ENCODE assay signal across 9 mouse cellular contexts in genomic region chr17:45734881-45735280, GRCm38 (mm10). TPM values are rescaled to one million over a fixed set of nuclear protein-coding genes. Genes with fewer than 3 reads are reported as not detected.
DNase-seq lines count a peak whose midpoint lies in the region; ATAC-seq and TF ChIP-seq lines count a peak whose summit lies in the region.
"Had no signal": no experiment of that assay in that cellular context is flagged by ENCODE, and none has a peak within 500 bp of the region (broad histone marks: within the 10 kb centered on the region; RNA-seq: fewer than 3 reads in every experiment).

No protein-coding gene starts in this region.

- 54% methylated on average over 4 of the region's 4 CpGs for WGBS in embryonic facial prominence, embryonic 10.5 days
- WGBS in heart, postnatal 0 days, result 70% methylated on average over 4 of the region's 4 CpGs
- WGBS in midbrain, embryonic 14.5 days, result 62% methylated on average over 4 of the region's 4 CpGs

- no peak overlapping the region for H3K4me3 ChIP-seq in layer of hippocampus, adult 2 months
- peak overlapping the region; percentile 58 for H3K4me3 ChIP-seq in embryonic facial prominence, embryonic 10.5 days
- no peak overlapping the region for H3K4me3 ChIP-seq in heart, postnatal 0 days (ENCODE audit: low read depth, low read length)
- no peak overlapping the region for H3K4me3 ChIP-seq in midbrain, embryonic 14.5 days (replicated peaks; ENCODE audit: low read depth, low read length)

- H3K9me3 ChIP-seq in embryonic facial prominence, embryonic 10.5 days, result no peaks in the 10 kb centered on the region
- no peaks in the 10 kb centered on the region for H3K9me3 ChIP-seq in heart, postnatal 0 days (replicated peaks; ENCODE audit: control insufficient read depth, low read length)
- no peaks in the 10 kb centered on the region for H3K9me3 ChIP-seq in midbrain, embryonic 14.5 days (ENCODE audit: control insufficient read depth, low read length)

- H3K27me3 ChIP-seq in embryonic facial prominence, embryonic 10.5 days (replicated peaks; ENCODE audit: low read depth, poor library complexity, severe bottlenecking), result peaks cover 32% of the 10 kb centered on the region
- peaks cover 6% of the 10 kb centered on the region; the same call in 1 of the 2 replicates for H3K27me3 ChIP-seq in heart, postnatal 0 days (ENCODE audit: control insufficient read depth, insufficient read depth, low read length)
- peaks cover 11% of the 10 kb centered on the region; the same call in 1 of the 2 replicates for H3K27me3 ChIP-seq in midbrain, embryonic 14.5 days (ENCODE audit: control insufficient read depth, insufficient read depth, low read length)

- TF ChIP-seq EP300 in heart, postnatal 0 days (IDR thresholded peaks at IDR 0.05; ENCODE audit: low read depth), result no peak

- H3K4me1 ChIP-seq in embryonic facial prominence, embryonic 10.5 days, result peaks cover 71% of the 10 kb centered on the region
- H3K4me1 ChIP-seq in heart, postnatal 0 days (ENCODE audit: control insufficient read depth, insufficient read depth), result peaks cover 42% of the 10 kb centered on the region
- peaks cover 32% of the 10 kb centered on the region for H3K4me1 ChIP-seq in midbrain, embryonic 14.5 days (ENCODE audit: control insufficient read depth, insufficient read depth, low read length)

- no peak for TF ChIP-seq CTCF in layer of hippocampus, adult 2 months (conservative IDR thresholded peaks at IDR 0.05)
- no peak for TF ChIP-seq CTCF in heart, postnatal 0 days (IDR thresholded peaks at IDR 0.05; ENCODE audit: low read depth)

- DNase-seq in layer of hippocampus, adult 2 months (ENCODE audit: low spot score in 2 of 2), result no peak
- no peak for DNase-seq in layer of hippocampus, adult 8-10 months (ENCODE audit: low spot score in 2 of 2)
- no peak for DNase-seq in embryonic facial prominence, embryonic 10.5 days (ENCODE audit: low spot score)
- no peak for DNase-seq in heart, postnatal 0 days (ENCODE audit: low spot score)
- peak; percentile 16 for DNase-seq in midbrain, embryonic 14.5 days
- DNase-seq in spleen, adult 18-20 months, result no peak
- DNase-seq in embryo, embryonic 11 days, result no peak

- H3K36me3 ChIP-seq in embryonic facial prominence, embryonic 10.5 days (replicated peaks), result no peaks in the 10 kb centered on the region
- H3K36me3 ChIP-seq in heart, postnatal 0 days (replicated peaks; ENCODE audit: control insufficient read depth, insufficient read depth, low read length), result no peaks in the 10 kb centered on the region
- no peaks in the 10 kb centered on the region for H3K36me3 ChIP-seq in midbrain, embryonic 14.5 days (ENCODE audit: control insufficient read depth, insufficient read depth, low read length)

- H3K9ac ChIP-seq in heart, postnatal 0 days (replicated peaks; ENCODE audit: low read depth, low read length), result no peak overlapping the region
- H3K9ac ChIP-seq in midbrain, embryonic 14.5 days (replicated peaks; ENCODE audit: low read length), result no peak overlapping the region

- ATAC-seq in heart, postnatal 0 days (ENCODE audit: insufficient read depth, low read depth), result no peak
- ATAC-seq in midbrain, embryonic 14.5 days (ENCODE audit: low FRiP score, low TSS enrichment), result no peak
- no peak for ATAC-seq in activated CD4-positive, CD25-positive, alpha-beta regulatory T cell, adult 4 months

- no peak overlapping the region for H3K4me2 ChIP-seq in heart, postnatal 0 days (ENCODE audit: low read depth, low read length)
- no peak overlapping the region for H3K4me2 ChIP-seq in midbrain, embryonic 14.5 days (ENCODE audit: low read length)

- peak overlapping the region; percentile 82 for H3K27ac ChIP-seq in layer of hippocampus, adult 2 months
- peak overlapping the region; percentile 94 for H3K27ac ChIP-seq in embryonic facial prominence, embryonic 10.5 days (replicated peaks)
- H3K27ac ChIP-seq in heart, postnatal 0 days (ENCODE audit: low read depth), result peak overlapping the region; percentile 36; the same call in 1 of the 2 replicates
- 0 out of 2 replicates have a peak overlapping the region, but pooled peaks have one; percentile 0 for H3K27ac ChIP-seq in midbrain, embryonic 14.5 days (replicated peaks; ENCODE audit: low read depth, low read length)

RNA-seq across cellular contexts. Expression of gene 1600014C23Rik, which starts 1.2 kb away (rescaled TPM):
- not detected for total RNA-seq in layer of hippocampus, adult 2 months (2021)
- not detected for total RNA-seq in layer of hippocampus, adult 8-10 months (2022)
- polyA plus RNA-seq in embryonic facial prominence, embryonic 10.5 days (2016; fragmentation: Nextera tagmentation; extraction: Ambion mirVana), result not detected in 2 replicates
- total RNA-seq in heart, postnatal 0 days (2014; rRNA removed; ENCODE audit: low replicate concordance), result not detected in 2 replicates
- 0.25 TPM in 1 of 2 replicates, not detected in the other for polyA plus RNA-seq in heart, postnatal 0 days (2015; fragmentation: Nextera tagmentation; extraction: Ambion mirVana)
- polyA plus RNA-seq in midbrain, embryonic 14.5 days (2014; fragmentation: Nextera tagmentation; extraction: Ambion mirVana), result 0.47 TPM in 1 of 2 replicates, not detected in the other
- not detected for polyA plus RNA-seq in activated CD4-positive, CD25-positive, alpha-beta regulatory T cell, adult 4 months (2017; shearing (Covaris generic))
- total RNA-seq: granulocyte monocyte progenitor cell, adult 5-6 weeks had no signal

RNA-seq across cellular contexts. Expression of gene Tmem63b, which starts 48.2 kb away (rescaled TPM):
- 100 to 1,000 TPM; 165 to 176 TPM for total RNA-seq in layer of hippocampus, adult 2 months (2021)
- 100 to 1,000 TPM; 160 to 184 (median 166) TPM for total RNA-seq in layer of hippocampus, adult 8-10 months (2022)
- polyA plus RNA-seq in embryonic facial prominence, embryonic 10.5 days (2016; fragmentation: Nextera tagmentation; extraction: Ambion mirVana), result 41.6 and 51.6 TPM in 2 replicates
- 79.1 and 81.5 TPM in 2 replicates for total RNA-seq in heart, postnatal 0 days (2014; rRNA removed; ENCODE audit: low replicate concordance)
- polyA plus RNA-seq in heart, postnatal 0 days (2015; fragmentation: Nextera tagmentation; extraction: Ambion mirVana), result 45.9 and 53.2 TPM in 2 replicates
- 123 and 130 TPM in 2 replicates for polyA plus RNA-seq in midbrain, embryonic 14.5 days (2014; fragmentation: Nextera tagmentation; extraction: Ambion mirVana)
- 1 to 10 TPM; 2.7 to 3.6 TPM for polyA plus RNA-seq in activated CD4-positive, CD25-positive, alpha-beta regulatory T cell, adult 4 months (2017; shearing (Covaris generic))

RNA-seq across cellular contexts. Expression of gene Mrpl14, which starts 48.8 kb away (rescaled TPM):
- 10 to 100 TPM; 34.8 to 43.5 TPM for total RNA-seq in layer of hippocampus, adult 2 months (2021)
- 10 to 100 TPM; 36.8 to 48.9 (median 39.1) TPM for total RNA-seq in layer of hippocampus, adult 8-10 months (2022)
- polyA plus RNA-seq in embryonic facial prominence, embryonic 10.5 days (2016; fragmentation: Nextera tagmentation; extraction: Ambion mirVana), result 156 and 170 TPM in 2 replicates
- 34.7 and 98.0 TPM in 2 replicates for total RNA-seq in heart, postnatal 0 days (2014; rRNA removed; ENCODE audit: low replicate concordance)
- polyA plus RNA-seq in heart, postnatal 0 days (2015; fragmentation: Nextera tagmentation; extraction: Ambion mirVana), result 152 and 162 TPM in 2 replicates
- 110 and 139 TPM in 2 replicates for polyA plus RNA-seq in midbrain, embryonic 14.5 days (2014; fragmentation: Nextera tagmentation; extraction: Ambion mirVana)
- polyA plus RNA-seq in activated CD4-positive, CD25-positive, alpha-beta regulatory T cell, adult 4 months (2017; shearing (Covaris generic)), result 10 to 100 TPM; 73.4 to 90.9 TPM

Comparison
In these comparisons a context has a peak if more than half of its experiments do, and no peak if none do; other contexts are left out.
1. H3K27ac ChIP-seq: peak in every context shown above with its lines; median percentile 94 in embryonic facial prominence, embryonic 10.5 days; 82 in layer of hippocampus, adult 2 months; 36 in heart, postnatal 0 days; 0 in midbrain, embryonic 14.5 days.